Mouse (Mus musculus) left cerebral cortex, postnatal 36 days (tissue): ENCODE measurements around the gene Tmem253. TPM values are rescaled to one million over a fixed set of nuclear protein-coding genes. Genes with fewer than 3 reads are reported as not detected.

ENCODE experiments used
- DNase-seq, 2 experiments: peaks; one replicate each; pipeline ENCODE4 v3.0.0; 2021 to 2022; ENCODE audit warnings: low spot score in 2 of 2, mixed read lengths in 1 of 2
- intact Hi-C: fragments of 180-260 bp; cut with DNase I; formaldehyde crosslinking; loops from one replicate; pipeline ENCODE4 v1.15.1; 2025
- total RNA-seq, 2 experiments: library from RNA; stranded (reverse); gene quantifications; 2 replicates each; pipeline ENCODE4 v1.2.3; 2021

Gene Tmem253
- total RNA-seq, 2 experiments from 2014 or later: 0.72 TPM; not detected in 1

DNA sequence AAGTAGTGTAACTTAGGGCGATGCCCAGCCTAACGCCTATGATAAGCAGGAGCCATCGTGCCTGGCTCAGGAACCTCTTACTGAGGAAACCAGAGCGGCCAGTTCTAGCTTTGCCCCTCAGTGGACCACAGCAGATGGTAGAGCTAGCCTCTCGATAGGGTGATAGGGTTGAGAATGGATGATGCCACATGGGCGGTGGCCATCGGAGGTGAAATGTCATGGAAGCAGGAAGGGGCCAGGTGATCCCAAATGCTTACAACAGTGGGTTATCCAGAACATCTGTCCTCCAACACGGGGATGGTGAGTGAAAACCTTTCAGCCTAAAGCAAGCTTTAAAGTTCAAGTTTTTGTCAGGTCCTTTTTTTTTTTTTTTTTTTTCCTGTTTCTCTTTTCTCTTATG, 46.3 kb downstream of the Tmem253 start:
- no peak for DNase-seq
- intact Hi-C loops: no loop called here

DNA sequence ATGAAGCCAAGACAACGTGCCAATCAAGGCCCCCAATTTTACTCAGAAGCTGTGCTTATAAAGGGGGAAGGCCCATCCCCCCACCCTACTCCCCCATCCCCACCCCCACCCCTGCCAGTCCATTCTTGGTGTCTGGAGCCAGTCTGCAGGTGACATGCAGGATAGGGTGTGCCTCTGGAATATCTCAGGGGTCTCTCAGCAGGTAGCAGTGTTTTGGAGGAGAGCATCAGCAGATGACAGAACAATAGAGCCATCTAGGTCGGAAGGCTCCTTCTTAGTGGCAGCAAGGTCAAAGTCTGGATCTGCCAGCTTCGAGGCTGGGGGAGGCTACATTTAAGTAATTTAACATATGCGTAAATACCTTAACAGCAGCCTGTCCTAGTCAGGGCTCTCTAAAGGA, 50.7 kb downstream of the Tmem253 start:
- no peak for DNase-seq
- intact Hi-C loops: no loop called here

Other genes starting within 250 kb of the Tmem253 start
- gene Ang4, start 242.1 kb upstream of the Tmem253 start, total RNA-seq: not detected
- not detected for gene AY358078, start 215.6 kb upstream of the Tmem253 start, total RNA-seq
- not detected for gene Ear6, start 162.0 kb upstream of the Tmem253 start, total RNA-seq
- 10 to 100 TPM; 23.6 to 45.2 TPM for gene Mettl17, start 130.8 kb upstream of the Tmem253 start, total RNA-seq
- 1 to 10 TPM; 2.6 to 8.1 TPM for gene Slc39a2, start 122.8 kb upstream of the Tmem253 start, total RNA-seq
- 100 to 1,000 TPM; 753 to 795 TPM for gene Ndrg2, start 101.5 kb upstream of the Tmem253 start, total RNA-seq
- gene Tppp2, start 97.2 kb upstream of the Tmem253 start, total RNA-seq: not detected
- not detected for gene Rnase13, start 92.9 kb upstream of the Tmem253 start, total RNA-seq
- 10 to 100 TPM; 24.9 to 31.6 TPM for gene Arhgef40, start 30.9 kb upstream of the Tmem253 start, total RNA-seq
- 10 to 100 TPM; 30.1 to 39.7 TPM for gene Zfp219, start 5.1 kb downstream of the Tmem253 start, total RNA-seq
- not detected for gene Olfr221, start 26.8 kb downstream of the Tmem253 start, total RNA-seq
- gene Hnrnpc, start 88.4 kb downstream of the Tmem253 start, total RNA-seq: 100 to 1,000 TPM; 199 to 225 TPM
- 1 to 10 TPM; 2.0 to 3.6 TPM for gene Rpgrip1, start 95.0 kb downstream of the Tmem253 start, total RNA-seq
- gene Supt16, start 181.8 kb downstream of the Tmem253 start, total RNA-seq: 10 to 100 TPM; 50.8 to 51.3 TPM
- 100 to 1,000 TPM in 1 of 2 experiments, 10 to 100 TPM in 1; 99.3 to 148 TPM for gene Chd8, start 242.1 kb downstream of the Tmem253 start, total RNA-seq